Mouse (Mus musculus): ENCODE data around the gene Tfap4. TPM values are rescaled to one million over a fixed set of nuclear protein-coding genes. Genes with fewer than 3 reads are reported as not detected.

The Tfap4 gene
- polyA plus RNA-seq, 2 experiments = 19.6 to 29.9 TPM

- H3K4me1 ChIP-seq (ENCODE audit: control insufficient read depth, insufficient read depth, low read length) = peaks cover 44% of the 10 kb centered on the region
- no peak overlapping the region for H3K4me3 ChIP-seq (replicated peaks; ENCODE audit: low read length)
- no peak for TF ChIP-seq POLR2A (IDR thresholded peaks at IDR 0.05; ENCODE audit: borderline replicate concordance, extremely low read depth, insufficient read depth, insufficient read length)
- DNase-seq (ENCODE audit: low spot score) = peak; percentile 76
- 9% methylated on average over 6 of the region's 6 CpGs for WGBS
- H3K9ac ChIP-seq (ENCODE audit: low read depth, low read length, severe bottlenecking) = peak overlapping the region; percentile 17
- peak; percentile 77 for ATAC-seq (ENCODE audit: low FRiP score, low read depth)
- peaks cover 29% of the 10 kb centered on the region for H3K36me3 ChIP-seq (ENCODE audit: control insufficient read depth, insufficient read depth, low read length)
- H3K27ac ChIP-seq (replicated peaks; ENCODE audit: low read depth, low read length) = peak overlapping the region; percentile 82
- no peaks in the 10 kb centered on the region for H3K27me3 ChIP-seq (ENCODE audit: control insufficient read depth, insufficient read depth, low read length)
- H3K4me2 ChIP-seq (replicated peaks; ENCODE audit: low read depth, low read length, severe bottlenecking) = peak overlapping the region; percentile 20
- H3K9me3 ChIP-seq (ENCODE audit: control insufficient read depth, low read length) = no peaks in the 10 kb centered on the region
These were observed 6.7 kb downstream of the Tfap4 start for GRCm38 (mm10) chr16:4552829-4553550.

GRCm38 (mm10) chr16:4551885-4552284 is 7.8 kb downstream of the Tfap4 start:
- H3K9me3 ChIP-seq (ENCODE audit: control insufficient read depth, low read length) = no peaks in the 10 kb centered on the region
- 85% methylated on average over 12 of the region's 12 CpGs for WGBS
- no peak overlapping the region for H3K9ac ChIP-seq (ENCODE audit: low read depth, low read length, severe bottlenecking)
- no peak overlapping the region for H3K4me3 ChIP-seq (replicated peaks; ENCODE audit: low read length)
- TF ChIP-seq POLR2A (IDR thresholded peaks at IDR 0.05; ENCODE audit: borderline replicate concordance, extremely low read depth, insufficient read depth, insufficient read length) = no peak
- no peak for ATAC-seq (ENCODE audit: low FRiP score, low read depth)
- peaks cover 34% of the 10 kb centered on the region for H3K4me1 ChIP-seq (ENCODE audit: control insufficient read depth, insufficient read depth, low read length)
- no peak for DNase-seq (ENCODE audit: low spot score)
- H3K27ac ChIP-seq (replicated peaks; ENCODE audit: low read depth, low read length) = peak overlapping the region; percentile 82; the same call in 1 of the 2 replicates
- peaks cover 38% of the 10 kb centered on the region for H3K36me3 ChIP-seq (ENCODE audit: control insufficient read depth, insufficient read depth, low read length)
- H3K27me3 ChIP-seq (ENCODE audit: control insufficient read depth, insufficient read depth, low read length) = no peaks in the 10 kb centered on the region
- H3K4me2 ChIP-seq (replicated peaks; ENCODE audit: low read depth, low read length, severe bottlenecking) = no peak overlapping the region

GRCm38 (mm10) chr16:4551056-4551455 is 8.6 kb downstream of the Tfap4 start:
- 28% methylated on average over 13 of the region's 13 CpGs for WGBS
- Histone ChIP-seq H3K9me3 (ENCODE audit: control insufficient read depth, low read length) (no peaks in the 10 kb centered on the region), H3K27me3 (ENCODE audit: control insufficient read depth, insufficient read depth, low read length) (no peaks in the 10 kb centered on the region), H3K27ac (replicated peaks; ENCODE audit: low read depth, low read length) (no peak overlapping the region), H3K36me3 (ENCODE audit: control insufficient read depth, insufficient read depth, low read length) (peaks cover 41% of the 10 kb centered on the region), H3K9ac (ENCODE audit: low read depth, low read length, severe bottlenecking) (no peak overlapping the region), H3K4me2 (replicated peaks; ENCODE audit: low read depth, low read length, severe bottlenecking) (no peak overlapping the region), H3K4me3 (replicated peaks; ENCODE audit: low read length) (no peak overlapping the region), H3K4me1 (ENCODE audit: control insufficient read depth, insufficient read depth, low read length) (peaks cover 32% of the 10 kb centered on the region)
- DNase-seq (ENCODE audit: low spot score) = peak; percentile 84
- ATAC-seq (ENCODE audit: low FRiP score, low read depth) = peak; percentile 34; the same call in 1 of the 2 replicates
- TF ChIP-seq POLR2A (IDR thresholded peaks at IDR 0.05; ENCODE audit: borderline replicate concordance, extremely low read depth, insufficient read depth, insufficient read length) = no peak

GRCm38 (mm10) chr16:4548953-4549688 is 10.5 kb downstream of the Tfap4 start:
- TF ChIP-seq POLR2A (IDR thresholded peaks at IDR 0.05; ENCODE audit: borderline replicate concordance, extremely low read depth, insufficient read depth, insufficient read length) = no peak
- H3K4me2 ChIP-seq (replicated peaks; ENCODE audit: low read depth, low read length, severe bottlenecking) = no peak overlapping the region
- no peak overlapping the region for H3K4me3 ChIP-seq (replicated peaks; ENCODE audit: low read length)
- 75% methylated on average over 18 of the region's 18 CpGs for WGBS
- no peaks in the 10 kb centered on the region for H3K9me3 ChIP-seq (ENCODE audit: control insufficient read depth, low read length)
- H3K36me3 ChIP-seq (ENCODE audit: control insufficient read depth, insufficient read depth, low read length) = peaks cover 55% of the 10 kb centered on the region
- no peak overlapping the region for H3K27ac ChIP-seq (replicated peaks; ENCODE audit: low read depth, low read length)
- no peaks in the 10 kb centered on the region for H3K27me3 ChIP-seq (ENCODE audit: control insufficient read depth, insufficient read depth, low read length)
- DNase-seq (ENCODE audit: low spot score) (no peak), ATAC-seq (ENCODE audit: low FRiP score, low read depth) (no peak)
- H3K9ac ChIP-seq (ENCODE audit: low read depth, low read length, severe bottlenecking) = no peak overlapping the region
- H3K4me1 ChIP-seq (ENCODE audit: control insufficient read depth, insufficient read depth, low read length) = peaks cover 29% of the 10 kb centered on the region

- peaks cover 55% of the 10 kb centered on the region for H3K36me3 ChIP-seq (ENCODE audit: control insufficient read depth, insufficient read depth, low read length)
- no peak for ATAC-seq (ENCODE audit: low FRiP score, low read depth)
These were observed 12.0 kb downstream of the Tfap4 start for GRCm38 (mm10) chr16:4547611-4548010.

More at GRCm38 (mm10) chr16:4547611-4548010, 12.0 kb downstream of the Tfap4 start:
- H3K4me2 ChIP-seq (replicated peaks; ENCODE audit: low read depth, low read length, severe bottlenecking) = no peak overlapping the region
- no peaks in the 10 kb centered on the region for H3K27me3 ChIP-seq (ENCODE audit: control insufficient read depth, insufficient read depth, low read length)
- H3K9ac ChIP-seq (ENCODE audit: low read depth, low read length, severe bottlenecking) = no peak overlapping the region
- H3K9me3 ChIP-seq (ENCODE audit: control insufficient read depth, low read length) = no peaks in the 10 kb centered on the region
- no peak overlapping the region for H3K27ac ChIP-seq (replicated peaks; ENCODE audit: low read depth, low read length)
- H3K4me1 ChIP-seq (ENCODE audit: control insufficient read depth, insufficient read depth, low read length) = peaks cover 15% of the 10 kb centered on the region
- no peak for TF ChIP-seq POLR2A (IDR thresholded peaks at IDR 0.05; ENCODE audit: borderline replicate concordance, extremely low read depth, insufficient read depth, insufficient read length)
- no peak for DNase-seq (ENCODE audit: low spot score)
- no peak overlapping the region for H3K4me3 ChIP-seq (replicated peaks; ENCODE audit: low read length)
- 88% methylated on average over 5 of the region's 5 CpGs for WGBS

All from limb, embryonic 14.5 days (tissue).